Mouse (Mus musculus) c-Kit-positive CD71-positive TER-119-positive erythroid progenitor cells, embryonic 14.5 days (primary cell): ENCODE results near the gene Sirt6.
"Not testable (repeated sequence)": the region's sequence is repeated elsewhere in the genome, so short reads cannot be mapped to it uniquely, and the experiment has no call there.

ENCODE experiments used
- DNase-seq: peaks from one replicate; pipeline ENCODE4 v3.0.0-alpha.2; 2013; ENCODE audit warnings: low spot score

Gene Sirt6

DNA sequence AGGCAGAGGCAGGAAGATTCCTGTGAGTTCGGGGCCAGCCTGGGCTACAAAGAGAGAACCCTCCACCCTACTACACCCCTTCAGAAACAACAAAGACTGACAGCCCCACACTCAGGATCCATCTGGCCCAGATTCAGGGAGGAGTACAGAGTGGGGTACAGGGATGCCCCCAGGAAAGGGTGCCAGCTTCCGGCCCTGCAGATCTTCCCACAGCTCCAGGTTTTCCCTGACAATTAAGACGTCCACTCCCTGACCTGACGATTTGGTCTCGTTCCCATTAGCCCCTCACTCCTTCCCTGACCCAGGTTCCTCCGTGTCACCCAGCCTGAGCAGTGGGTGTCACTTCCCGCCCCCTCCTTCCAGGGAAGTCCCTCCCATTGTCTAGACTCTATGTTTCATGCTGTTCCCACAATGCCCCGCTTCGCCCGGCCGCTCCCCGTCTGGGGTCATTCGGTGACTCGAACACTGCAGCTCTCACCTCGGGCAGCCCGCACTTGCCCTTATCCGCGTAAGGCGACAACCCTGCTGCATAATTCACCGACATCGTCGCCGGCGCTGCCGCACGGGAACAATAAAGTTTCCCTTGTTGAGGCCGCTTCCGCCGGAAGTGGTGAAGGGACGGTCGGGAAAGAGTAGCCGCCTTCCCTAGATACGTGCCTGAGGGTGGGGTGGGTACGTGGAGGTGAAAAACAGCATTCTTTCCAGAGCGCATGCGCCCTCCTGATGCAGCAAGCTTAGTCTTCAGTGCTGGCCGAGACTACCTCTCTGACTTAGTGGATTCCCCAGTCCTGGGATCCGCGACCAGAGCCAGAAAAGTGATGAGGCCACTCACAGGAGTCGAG, at the start of gene Sirt6:
Gene Sirt6 (minus strand): TSS at position 804 of the 842 bp plus-strand sequence.
- peak; percentile 92 for DNase-seq

DNA sequence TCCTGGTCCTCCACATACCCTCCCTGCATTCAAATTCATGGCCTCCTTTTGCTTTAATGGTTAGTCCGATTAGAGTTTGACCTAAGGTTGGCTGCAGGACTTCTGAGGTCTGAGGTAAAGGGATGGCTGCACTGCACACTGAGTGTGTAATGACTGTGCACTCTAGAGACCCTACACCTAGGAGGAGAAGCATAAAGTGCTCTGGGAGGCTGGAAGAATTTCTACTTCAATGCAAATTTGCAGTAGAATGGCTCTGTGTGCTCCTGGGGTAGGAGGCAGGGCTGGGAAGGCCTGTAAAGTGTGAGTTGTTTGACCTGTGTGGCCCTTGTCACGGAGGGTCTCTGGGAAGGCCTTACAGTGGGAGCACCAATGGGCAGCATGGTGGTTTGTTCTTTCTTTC, 28.6 kb upstream of the Sirt6 start:
- DNase-seq: no peak

DNA sequence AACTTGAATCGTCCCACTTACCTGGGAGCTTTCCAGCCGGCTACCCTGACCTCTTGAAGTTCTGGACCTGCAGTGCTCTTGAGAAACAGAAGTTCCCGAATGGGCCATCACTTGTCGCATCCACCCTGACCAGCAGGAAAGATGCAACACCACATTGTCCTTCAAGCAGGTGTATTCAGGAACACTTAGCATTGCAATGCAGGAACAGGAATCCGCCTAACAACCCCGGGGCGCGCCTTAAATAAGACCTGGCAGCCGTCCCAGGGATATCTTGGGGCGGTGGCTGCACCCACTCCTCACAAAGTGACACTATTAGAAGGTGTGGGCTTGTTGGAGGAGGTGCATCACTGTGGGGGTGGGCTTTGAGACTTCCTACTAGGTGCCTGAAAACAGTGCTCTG, 27.6 kb upstream of the Sirt6 start:
- DNase-seq: no peak

DNA sequence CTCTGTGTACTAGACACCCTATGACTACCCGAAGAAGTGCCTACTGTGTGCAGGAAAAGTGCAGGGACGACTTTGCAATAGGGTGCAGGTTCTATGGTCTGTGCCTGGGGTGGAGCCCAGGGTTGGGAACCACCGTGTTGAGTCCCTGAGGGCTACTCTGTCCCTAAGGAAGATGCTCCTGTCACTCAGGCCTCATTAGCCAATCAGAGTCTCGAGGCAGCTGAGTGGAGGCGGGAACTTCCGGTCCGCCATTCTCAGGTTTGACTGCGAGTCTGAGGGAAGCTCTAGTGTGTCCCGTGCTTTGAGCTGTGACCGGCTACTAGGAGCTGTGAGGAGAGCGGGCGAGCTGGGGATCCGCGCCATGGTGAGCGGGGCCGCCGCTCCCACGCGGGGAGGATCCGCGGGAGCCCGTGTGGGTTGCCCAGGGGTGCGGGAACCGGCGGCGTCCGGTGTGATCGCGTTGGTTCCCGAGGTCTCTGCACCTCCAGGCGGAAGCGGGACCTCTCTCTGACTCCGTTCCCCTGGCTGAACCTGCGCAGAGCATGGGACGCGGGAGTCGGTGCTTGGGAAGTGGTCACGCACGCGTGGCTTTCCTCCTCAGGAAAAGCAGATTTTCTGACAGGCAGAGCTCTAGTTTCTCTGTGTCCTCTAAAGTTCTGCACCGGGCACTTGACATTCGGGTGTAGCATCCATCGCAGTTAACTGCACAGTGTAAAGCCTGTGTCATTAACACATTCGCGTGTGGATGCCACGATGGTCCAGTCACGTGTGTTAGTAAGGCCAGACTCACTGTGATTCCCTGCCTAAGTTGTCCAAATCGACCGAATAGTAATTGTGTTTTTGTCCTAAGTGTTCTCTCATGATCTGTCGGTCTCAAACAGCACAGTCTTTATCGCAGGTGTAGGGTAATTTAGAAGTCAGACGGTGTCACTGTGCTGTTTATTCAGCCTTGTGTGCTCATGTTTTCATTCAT, 21.5 kb upstream of the Sirt6 start, which contains the start of gene Gm10778:
Gene Gm10778 (plus strand): TSS at position 257 of the 973 bp plus-strand sequence.
- peak; percentile 92 for DNase-seq

DNA sequence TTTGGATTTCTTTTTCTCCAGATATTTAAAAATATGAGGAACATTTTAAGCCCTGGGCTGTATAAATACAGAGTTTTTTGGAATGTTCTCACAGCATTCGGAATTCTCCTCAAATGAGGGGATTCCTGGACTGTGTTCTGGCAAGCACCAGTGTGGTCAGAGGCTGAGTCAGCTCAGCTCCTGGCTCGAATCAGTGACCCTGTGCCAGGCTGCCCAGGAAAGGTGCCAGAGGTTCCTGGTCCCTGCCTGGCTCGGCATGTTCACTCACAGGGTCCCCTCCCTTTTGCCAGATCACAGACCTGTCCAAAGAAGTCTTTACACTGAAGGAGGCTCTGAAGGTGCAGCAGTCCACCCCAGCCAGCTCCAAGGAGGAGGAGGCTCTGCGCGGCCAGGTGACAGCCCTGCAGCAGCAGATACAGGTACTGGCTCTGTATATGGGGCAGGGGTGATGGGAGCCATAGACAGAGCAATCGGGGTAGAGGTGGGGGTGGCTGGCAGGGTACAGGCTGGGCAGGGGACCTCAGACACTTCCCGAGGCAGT, 18.5 kb upstream of the Sirt6 start:
- no peak for DNase-seq

DNA sequence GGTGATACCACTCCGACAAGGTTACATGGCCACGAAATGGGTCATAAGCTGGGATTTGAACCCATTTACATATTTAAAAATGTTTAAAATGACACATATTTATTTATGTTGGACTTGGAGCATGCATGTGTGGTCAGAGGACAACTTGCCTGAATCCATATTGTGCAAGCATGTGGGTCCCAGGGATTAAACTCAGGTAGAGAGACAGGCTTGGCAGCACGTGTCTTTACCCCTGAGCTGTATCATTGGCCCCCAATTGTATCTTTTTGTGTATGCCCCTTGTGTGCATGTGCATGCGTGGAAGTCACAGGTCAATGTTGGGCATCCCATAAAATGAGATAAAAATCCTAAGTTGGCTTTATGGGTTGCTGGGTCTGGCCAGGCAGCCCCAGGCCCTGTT, 17.8 kb upstream of the Sirt6 start:
- DNase-seq: no peak

DNA sequence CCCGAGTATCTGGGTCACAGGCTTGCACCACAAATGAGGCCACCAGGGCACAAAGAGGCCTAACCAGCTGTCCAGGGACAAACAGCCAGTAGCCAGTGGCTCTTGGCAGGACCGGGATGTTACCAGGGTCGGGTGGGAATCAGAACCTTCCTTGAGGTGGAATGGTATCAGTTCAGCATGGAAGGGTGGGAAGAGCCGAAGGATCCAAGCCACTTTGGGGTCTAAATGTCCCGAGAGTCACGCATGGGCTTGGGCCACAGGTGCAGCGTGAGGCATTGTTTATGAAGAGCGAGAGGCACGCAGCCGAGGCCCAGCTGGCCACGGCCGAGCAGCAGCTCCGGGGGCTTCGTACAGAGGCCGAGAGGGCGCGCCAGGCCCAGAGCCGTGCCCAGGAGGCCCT, 17.1 kb upstream of the Sirt6 start:
- DNase-seq: no peak

DNA sequence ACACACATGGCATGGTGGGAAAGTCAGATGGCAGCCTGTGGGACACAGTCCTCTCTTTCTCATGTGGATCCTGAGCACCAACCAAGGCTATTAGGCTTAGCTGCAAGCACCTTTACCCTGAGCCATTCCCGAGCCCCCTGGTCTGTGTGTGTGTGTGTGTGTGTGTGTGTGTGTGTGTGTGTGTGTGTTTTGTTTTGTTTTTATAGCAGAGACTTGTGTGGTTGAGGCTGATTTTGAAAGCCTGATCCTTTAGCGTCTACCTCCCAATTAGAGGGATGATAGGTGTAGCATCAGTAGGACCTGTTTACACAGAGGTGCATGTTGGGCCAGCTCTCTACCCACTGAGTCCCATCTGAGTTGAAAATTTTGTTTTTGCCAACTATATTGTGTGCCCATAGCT, 16.6 kb upstream of the Sirt6 start:
- no peak for DNase-seq

DNA sequence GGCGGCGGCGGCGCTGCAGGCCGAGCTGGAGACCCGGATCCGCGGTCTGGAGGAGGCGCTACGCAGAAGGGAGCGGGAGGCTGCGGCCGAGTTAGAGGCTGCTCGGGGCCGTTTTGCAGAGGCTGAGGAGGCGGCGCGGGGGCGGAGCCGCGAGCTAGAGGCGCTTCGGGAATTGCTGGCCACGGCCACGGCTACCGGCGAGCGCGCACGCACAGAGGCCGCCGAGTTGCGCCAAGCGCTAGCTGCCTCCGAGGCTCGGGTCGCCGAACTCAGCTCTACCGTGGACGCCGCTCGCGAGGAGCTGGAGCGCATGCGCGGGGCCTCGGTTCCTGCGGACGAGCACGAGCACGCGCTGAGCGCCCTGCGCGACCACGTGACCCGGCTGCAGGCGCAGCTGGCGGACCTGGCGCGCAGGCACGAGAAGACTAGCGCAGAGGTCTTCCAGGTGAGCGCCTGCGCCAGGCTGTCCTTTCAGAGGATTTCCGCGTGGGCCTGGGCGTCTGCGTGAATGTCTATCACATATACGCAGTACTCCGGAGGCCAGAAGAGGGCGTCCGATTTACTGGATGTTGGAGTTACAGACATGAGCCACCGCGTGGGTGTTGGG, 16.0 kb upstream of the Sirt6 start:
- DNase-seq: peak; percentile 84

DNA sequence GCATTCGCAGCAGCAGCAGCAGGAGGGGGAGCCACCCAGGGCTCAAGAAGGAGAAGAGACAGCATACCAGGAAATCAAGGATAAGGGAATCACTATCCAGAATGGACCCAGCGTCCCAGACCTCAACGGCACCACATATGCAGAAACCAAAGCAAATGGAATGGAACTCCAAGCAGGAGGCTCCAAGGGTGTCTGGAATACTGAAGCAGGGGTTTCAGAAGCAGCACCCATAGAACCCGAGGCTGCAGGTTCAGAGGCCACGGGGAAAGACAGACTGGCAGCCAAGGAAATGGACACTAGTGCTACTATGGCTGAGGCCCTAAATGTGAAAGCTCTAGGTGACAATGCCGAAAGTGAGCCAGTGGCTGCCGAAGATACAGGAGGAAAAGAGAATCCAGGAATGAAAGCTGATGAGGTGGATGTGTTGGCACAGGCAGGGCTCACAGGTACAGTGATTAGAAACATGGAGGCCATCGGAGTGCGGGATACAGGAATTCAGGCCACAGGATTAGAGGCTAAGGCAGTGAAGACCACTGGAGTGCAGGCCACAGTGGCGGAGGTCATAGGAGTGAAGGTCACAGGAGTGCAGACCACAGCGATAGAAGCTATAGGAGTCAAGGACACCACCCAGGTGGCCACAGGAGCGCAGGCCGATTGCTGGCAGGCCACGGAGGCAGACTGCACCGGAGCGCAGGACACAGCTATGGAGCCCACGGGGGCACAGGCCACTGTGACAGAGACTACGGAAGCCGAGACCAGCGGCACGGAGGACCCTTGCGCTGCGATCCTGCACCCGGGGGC, 15.3 kb upstream of the Sirt6 start:
- DNase-seq: no peak

DNA sequence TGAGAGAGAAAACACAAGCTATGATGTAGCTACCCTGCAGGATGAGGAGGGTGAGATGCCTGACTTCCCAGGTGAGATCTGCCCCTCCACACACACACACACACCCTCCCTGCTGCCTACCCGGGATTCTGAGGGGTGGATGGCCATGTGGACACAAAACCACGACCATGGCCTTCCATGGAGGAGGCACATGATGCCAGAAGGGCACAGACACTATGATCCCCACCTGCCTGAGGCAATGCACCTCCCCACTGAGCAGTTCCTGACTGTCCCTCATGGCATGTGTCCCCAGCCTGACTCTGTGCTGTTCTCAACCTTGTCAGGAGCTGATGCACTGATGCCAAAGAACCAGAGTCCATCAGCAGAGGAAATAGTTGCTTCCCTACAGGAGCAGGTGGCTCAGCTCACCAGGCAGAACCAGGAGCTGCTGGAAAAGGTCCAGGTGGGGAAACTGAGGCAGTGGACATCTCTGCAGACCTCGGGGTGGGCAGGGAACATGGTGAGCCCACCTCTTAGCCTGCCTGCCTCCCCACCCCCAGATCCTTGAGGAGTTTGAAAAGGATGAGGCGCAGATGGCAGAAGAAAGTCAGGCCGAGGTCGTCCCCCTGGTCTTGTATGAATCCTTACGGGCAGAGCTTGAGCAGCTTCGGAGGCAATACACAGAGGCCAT, 14.5 kb upstream of the Sirt6 start:
- no peak for DNase-seq

DNA sequence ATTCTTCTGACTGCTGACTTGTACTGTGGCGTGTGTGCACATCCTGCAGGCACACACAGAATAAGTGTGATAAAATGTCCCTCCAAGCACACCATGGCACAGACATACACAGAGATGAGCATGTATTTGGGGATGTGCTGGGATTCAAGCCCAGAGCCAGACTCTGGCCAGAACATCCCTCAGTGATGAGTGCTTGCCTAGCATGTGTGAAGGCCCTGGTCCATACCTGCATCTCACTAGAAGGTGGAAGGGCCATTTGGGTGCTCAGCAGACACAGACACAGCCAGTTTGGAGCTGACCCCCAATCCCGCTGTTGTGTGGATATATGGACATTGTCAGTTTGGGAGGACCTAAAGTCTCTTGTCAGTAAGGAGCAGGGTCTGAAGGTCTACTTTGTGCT, 14.0 kb upstream of the Sirt6 start:
- DNase-seq: no peak

DNA sequence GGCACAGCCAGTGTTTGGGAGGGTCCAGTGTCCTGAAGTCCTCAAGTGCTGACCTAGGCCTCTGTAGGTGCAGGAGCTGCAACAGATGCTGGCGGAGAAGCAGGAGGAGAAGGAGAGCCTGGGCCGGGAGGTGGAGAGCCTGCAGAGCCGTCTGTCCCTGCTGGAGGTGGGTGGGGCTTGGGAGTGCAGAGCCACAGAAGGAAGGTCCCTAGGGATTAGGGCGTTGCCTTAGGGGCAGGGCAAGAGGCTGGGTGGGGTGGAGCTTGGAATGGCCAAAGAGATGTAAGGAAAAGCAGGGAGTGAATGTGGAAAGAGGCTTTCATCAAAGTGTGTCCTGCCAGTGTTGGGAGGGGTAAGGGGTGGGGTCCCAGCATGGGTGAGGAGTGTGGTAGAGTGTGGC, 13.2 kb upstream of the Sirt6 start:
- not testable (repeated sequence) for DNase-seq

DNA sequence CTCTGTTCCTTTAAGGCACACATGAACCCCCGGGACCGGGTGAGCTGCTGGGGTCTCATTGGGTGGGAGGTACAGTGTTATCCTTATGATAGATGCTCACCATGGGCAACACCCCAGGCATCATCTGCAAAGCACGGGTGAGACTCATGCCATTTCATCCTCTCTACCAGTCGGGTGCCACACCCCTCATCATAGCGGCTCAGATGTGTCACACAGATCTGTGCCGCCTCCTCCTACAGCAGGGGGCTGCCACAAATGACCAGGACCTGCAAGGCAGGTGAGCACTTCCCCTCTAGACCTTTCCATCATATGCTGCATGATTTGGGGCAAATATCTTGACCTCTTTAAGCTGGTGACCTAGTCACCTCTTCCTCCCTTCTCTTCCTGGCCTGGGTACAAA, 10.5 kb upstream of the Sirt6 start:
- no peak for DNase-seq

DNA sequence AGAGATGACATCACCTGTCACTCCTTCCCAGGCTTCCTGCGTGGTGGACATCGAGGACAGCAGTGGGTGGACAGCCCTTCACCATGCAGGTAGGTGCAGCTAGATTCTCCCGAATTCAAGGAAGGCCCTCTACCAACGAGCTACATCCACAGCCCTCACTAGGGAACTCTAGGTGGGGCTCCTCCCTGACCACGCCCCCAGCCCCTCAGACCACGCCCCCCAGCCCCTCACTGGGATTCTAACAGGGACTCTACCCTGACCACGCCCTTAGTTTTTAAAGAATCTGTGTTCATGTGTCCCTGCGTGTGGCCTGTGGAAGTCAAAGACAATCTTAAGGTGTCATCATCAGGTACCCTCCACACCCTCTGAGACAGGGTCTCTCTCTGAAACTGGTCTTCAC, 8.7 kb upstream of the Sirt6 start:
- DNase-seq: no peak

DNA sequence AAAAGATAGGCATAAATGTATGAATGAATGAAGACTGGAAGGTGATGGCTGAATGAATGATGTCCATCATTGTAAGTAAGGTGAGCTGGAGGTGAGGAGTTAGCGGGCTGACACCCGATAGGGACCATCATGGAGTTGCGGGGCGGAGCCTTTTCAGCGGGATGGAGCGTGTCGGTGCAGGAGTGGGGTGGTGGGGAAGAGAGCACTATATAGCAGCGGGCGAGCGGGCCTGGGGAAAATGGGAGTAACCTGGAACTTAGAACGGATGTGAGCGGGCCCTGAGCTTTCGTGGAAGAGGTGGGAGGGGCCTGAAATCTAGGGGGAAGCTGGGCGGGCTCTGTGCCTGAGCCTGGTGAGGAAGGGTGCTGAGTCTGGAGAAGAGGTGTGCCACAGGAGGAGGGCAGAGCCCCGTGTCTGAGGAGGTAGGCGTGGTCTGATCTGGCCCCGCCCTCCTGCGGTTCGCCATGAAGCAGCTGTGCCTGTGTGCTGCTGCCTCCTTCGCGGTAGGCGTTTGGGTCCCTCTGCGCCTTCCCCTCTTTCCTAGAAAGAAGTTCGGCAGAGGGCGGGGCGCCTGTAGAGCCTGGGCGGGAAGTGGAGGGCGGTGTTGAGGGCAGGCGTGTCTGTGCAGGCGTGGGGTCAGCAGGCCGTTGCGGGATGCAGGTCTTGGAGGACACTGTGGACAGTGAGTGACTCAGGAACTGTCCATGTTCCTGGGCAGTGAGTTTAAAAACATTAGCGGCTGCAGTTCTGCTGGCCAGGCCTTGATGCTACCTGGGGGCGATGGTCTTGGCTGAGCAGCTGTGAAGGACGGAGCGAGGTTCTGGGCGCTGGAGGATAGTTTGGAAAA, 5.9 kb upstream of the Sirt6 start:
- peak; percentile 92 for DNase-seq

DNA sequence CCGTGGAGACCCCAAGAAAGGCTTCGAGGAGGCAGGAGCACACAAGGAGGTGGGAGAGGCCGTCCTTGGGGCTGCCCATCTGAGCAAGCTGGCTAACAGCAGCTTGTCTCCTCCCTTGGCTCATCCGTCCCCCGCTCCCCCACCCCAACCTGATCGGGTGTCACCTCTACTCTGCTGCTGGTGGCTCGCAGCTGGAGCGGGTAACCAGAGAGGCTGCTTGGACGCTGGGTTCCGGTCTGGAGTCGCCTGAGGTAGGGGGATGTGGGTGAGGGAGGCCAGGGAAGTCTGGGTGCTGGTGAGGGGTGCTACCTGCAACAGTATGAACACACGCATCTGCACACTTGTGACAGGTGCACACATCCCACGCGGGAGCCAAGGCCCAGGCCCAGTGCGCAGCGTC, 793 bp upstream of the Sirt6 start, which contains the start of gene Ankrd24:
Gene Ankrd24 (plus strand): TSS at position 151 of the 400 bp plus-strand sequence.
- DNase-seq: no peak

DNA sequence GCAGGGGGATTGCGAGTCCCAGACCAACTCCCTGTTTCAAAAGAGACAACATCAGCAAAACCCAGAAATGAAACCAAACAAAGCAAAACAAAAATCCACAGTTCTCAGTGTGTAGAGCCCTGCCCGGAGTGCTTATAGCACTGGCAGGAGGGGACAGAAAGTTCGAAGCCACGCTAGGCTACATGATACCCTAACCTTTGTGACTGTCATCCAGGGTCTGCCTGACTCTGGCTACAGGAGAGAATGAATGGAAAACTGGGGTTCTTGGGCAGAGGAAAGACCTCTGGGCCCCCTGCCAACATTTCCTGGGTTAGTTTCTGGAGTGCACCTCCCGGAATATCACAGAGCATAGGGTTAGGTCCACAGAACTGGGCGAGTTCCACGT, 231 bp upstream of the Sirt6 start:
- peak; percentile 51 for DNase-seq

DNA sequence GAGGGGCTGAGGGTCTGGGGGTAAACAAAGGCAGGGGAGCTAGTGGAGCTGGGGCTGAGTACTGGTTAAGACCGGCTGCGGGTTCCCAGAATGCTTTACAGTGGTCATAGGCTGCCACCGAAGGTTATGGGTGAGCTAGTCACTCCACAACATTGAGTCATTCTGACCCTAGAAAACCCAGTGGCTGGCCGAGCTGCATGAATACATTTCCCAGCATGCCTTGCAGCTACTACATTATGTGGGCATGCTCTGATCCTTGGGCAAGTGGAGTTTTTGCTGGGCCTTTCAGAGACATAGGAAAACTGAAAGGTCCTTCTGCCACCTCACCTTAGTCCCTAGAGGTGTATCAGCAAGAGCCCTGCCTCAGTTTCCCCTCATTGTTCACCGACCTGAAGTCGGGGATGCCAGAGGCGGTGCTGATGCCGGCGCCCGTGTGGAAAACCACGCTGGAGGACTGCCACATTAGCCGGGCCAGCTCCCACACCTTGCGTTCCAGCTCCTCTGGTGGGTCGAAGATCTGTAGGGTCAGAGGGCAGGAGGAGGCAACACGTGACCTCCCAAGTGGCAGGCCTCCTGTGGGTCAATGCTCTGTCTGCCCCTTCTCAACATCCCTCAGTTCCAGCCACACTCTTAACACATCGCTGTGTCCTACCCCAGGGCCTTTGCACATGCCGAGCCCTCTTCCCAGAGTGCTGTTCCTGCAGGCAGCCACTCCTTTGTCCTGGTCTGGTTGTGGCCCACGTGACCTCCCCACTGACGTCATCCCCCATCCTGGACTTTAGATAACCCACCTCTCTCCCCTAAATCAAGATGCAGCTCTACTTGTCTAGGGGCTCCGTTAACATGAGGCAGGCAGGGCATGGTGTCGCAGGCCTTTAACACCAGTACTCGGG, 1.2 kb downstream of the Sirt6 start:
- DNase-seq: no peak
